Mouse (Mus musculus): ENCODE results near the gene Fam25c.

DNA sequence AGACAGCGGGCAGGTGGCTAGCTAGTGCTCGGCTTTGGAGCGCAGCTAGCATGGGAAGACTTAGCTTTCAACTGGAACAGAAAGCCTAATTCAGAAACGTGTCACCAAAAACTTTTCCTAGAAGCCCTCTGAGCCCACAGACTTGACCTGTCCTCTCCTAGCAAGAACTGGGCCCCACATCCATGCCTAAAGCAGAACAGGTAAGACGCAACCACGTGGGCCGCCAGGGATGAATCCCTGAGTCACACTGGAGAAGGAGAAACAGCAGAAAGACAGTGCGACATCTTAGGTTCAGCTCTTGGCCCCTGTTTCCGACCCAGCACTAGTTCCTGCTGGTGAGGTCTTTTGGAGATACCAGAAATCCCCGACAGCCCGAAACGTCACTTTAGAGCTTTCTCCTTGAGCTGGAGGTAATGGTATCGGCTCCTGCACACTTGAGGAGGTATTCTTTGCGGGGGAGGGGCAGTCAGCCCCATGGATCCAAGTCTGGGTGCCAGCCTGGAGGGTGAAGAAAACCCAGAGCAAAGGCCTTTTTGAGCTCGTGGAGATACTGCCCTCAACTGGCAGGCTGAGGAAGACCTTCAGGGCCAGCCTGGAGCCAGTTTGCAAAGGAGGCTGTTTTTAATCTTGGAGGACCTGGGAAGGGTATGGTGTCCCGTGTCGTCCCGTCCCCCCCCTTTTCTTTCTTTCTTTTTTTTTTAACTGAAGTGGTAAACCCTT, 7.7 kb upstream of the Fam25c start:
- TF ChIP-seq CTCF (IDR thresholded peaks at IDR 0.05; ENCODE audit: low read depth), result peak; percentile 65
- TF ChIP-seq EP300 (IDR thresholded peaks at IDR 0.05; ENCODE audit: low read depth), result no peak

Data from liver, embryonic 14.5 days (tissue).